Mouse (Mus musculus) embryonic facial prominence, embryonic 11.5 days (tissue): ENCODE measurements around the gene Sh3bp5. TPM values are rescaled to one million over a fixed set of nuclear protein-coding genes. Genes with fewer than 3 reads are reported as not detected.

Experiments
- ATAC-seq: fragments of 200-750 bp; cut with Nextera tagmentation; replicated peaks from 2 replicates; pipeline ENCODE4 v1.8.0; 2017; ENCODE audit warnings: low read depth; ENCODE audit not compliant: insufficient number of reproducible peaks, low FRiP score, low TSS enrichment
- DNase-seq: peaks from one replicate; pipeline ENCODE4 v3.0.0-alpha.2; 2015; ENCODE audit warnings: low spot score
- H3K27ac ChIP-seq: fragments of 300-500 bp; sonication (generic); replicated peaks from 2 replicates; pipeline ENCODE4 v1.5.1; 2014; ENCODE audit warnings: mild to moderate bottlenecking, low read depth, low read length, control low read depth
- H3K27me3 ChIP-seq: fragments of 300-500 bp; sonication (generic); 2 replicates; pipeline ENCODE4 v1.6.1; 2014; ENCODE audit warnings: mild to moderate bottlenecking, low read length, moderate library complexity, mixed read lengths; ENCODE audit not compliant: control insufficient read depth, insufficient read depth
- H3K36me3 ChIP-seq: fragments of 300-500 bp; sonication (generic); replicated peaks from 2 replicates; pipeline ENCODE4 v1.6.1; 2014; ENCODE audit warnings: low read depth, mild to moderate bottlenecking, low read length, moderate library complexity, mixed read lengths; ENCODE audit not compliant: control insufficient read depth, insufficient read depth
- H3K4me1 ChIP-seq: fragments of 300-500 bp; sonication (generic); 2 replicates; pipeline ENCODE4 v1.6.1; 2014; ENCODE audit warnings: low read length, mixed read lengths; ENCODE audit not compliant: control insufficient read depth, insufficient read depth
- H3K4me2 ChIP-seq: fragments of 300-500 bp; sonication (generic); 2 replicates; pipeline ENCODE4 v1.6.1; 2014; ENCODE audit warnings: low read depth, mild to moderate bottlenecking, control low read depth, low read length, moderate library complexity
- H3K4me3 ChIP-seq: fragments of 300-500 bp; sonication (generic); 2 replicates; pipeline ENCODE4 v1.5.1; 2014; ENCODE audit warnings: low read depth, low read length, control low read depth
- H3K9ac ChIP-seq: fragments of 300-500 bp; sonication (generic); replicated peaks from 2 replicates; pipeline ENCODE4 v1.6.1; 2014; ENCODE audit warnings: mild to moderate bottlenecking, control low read depth, low read length
- H3K9me3 ChIP-seq: fragments of 300-500 bp; sonication (generic); replicated peaks from 2 replicates; pipeline ENCODE4 v1.6.1; 2016; ENCODE audit warnings: mild to moderate bottlenecking, low read length, inconsistent platforms, mixed read lengths; ENCODE audit not compliant: control insufficient read depth
- WGBS: fragments of 180-500 bp; shearing (Covaris S2); extraction: QIAGEN DNeasy Blood & Tissue Kit; methylation state at CpG from one replicate; pipeline ENCODE4 v1.1.7; 2014; 5-methylcytosine and 5-hydroxymethylcytosine counted together
- polyA plus RNA-seq: library from polyadenylated mRNA; unstranded; fragments of >200 nt; fragmentation: Nextera tagmentation; extraction: Ambion mirVana; gene quantifications from 2 replicates; pipeline ENCODE4 v1.2.1, GENCODE M21; 2014

Gene Sh3bp5
- polyA plus RNA-seq, 1 experiment from 2014 or later, result 16.0 TPM

GRCm38 (mm10) chr14:31420562-31420961, 15.3 kb downstream of the Sh3bp5 start:
- Histone ChIP-seq H3K4me3 (no peak overlapping the region), H3K36me3 (no peaks in the 10 kb centered on the region), H3K27me3 (no peaks in the 10 kb centered on the region), H3K4me1 (no peaks in the 10 kb centered on the region), H3K9ac (no peak overlapping the region), H3K9me3 (no peaks in the 10 kb centered on the region), H3K27ac (no peak overlapping the region), H3K4me2 (no peak overlapping the region)
- WGBS, result 92% methylated on average over 7 of the region's 7 CpGs
- DNase-seq (no peak), ATAC-seq (no peak)

GRCm38 (mm10) chr14:31420135-31420534, 15.7 kb downstream of the Sh3bp5 start:
- H3K36me3 ChIP-seq, result no peaks in the 10 kb centered on the region
- 93% methylated on average over 8 of the region's 8 CpGs for WGBS
- DNase-seq (no peak), ATAC-seq (no peak)
- H3K9me3 ChIP-seq, result no peaks in the 10 kb centered on the region
- no peak overlapping the region for H3K4me3 ChIP-seq
- no peak overlapping the region for H3K4me2 ChIP-seq
- no peak overlapping the region for H3K27ac ChIP-seq
- H3K27me3 ChIP-seq, result no peaks in the 10 kb centered on the region
- H3K4me1 ChIP-seq, result no peaks in the 10 kb centered on the region
- H3K9ac ChIP-seq, result no peak overlapping the region

- 47% methylated on average over 4 of the region's 4 CpGs for WGBS
- H3K27ac ChIP-seq, result no peak overlapping the region
Measured at GRCm38 (mm10) chr14:31419279-31419678, 16.6 kb downstream of the Sh3bp5 start.

GRCm38 (mm10) chr14:31416835-31417549, 18.9 kb downstream of the Sh3bp5 start:
- Histone ChIP-seq H3K27me3 (no peaks in the 10 kb centered on the region), H3K9ac (no peak overlapping the region), H3K4me2 (no peak overlapping the region), H3K4me3 (no peak overlapping the region), H3K4me1 (no peaks in the 10 kb centered on the region; the same call in 1 of the 2 replicates), H3K27ac (no peak overlapping the region), H3K9me3 (no peaks in the 10 kb centered on the region), H3K36me3 (no peaks in the 10 kb centered on the region)
- ATAC-seq (no peak), DNase-seq (no peak)
- 76% methylated on average over 16 of the region's 16 CpGs for WGBS

More at GRCm38 (mm10) chr14:31419279-31419678, 16.6 kb downstream of the Sh3bp5 start:
- no peaks in the 10 kb centered on the region for H3K9me3 ChIP-seq
- DNase-seq (no peak), ATAC-seq (no peak)
- no peaks in the 10 kb centered on the region for H3K4me1 ChIP-seq
- no peaks in the 10 kb centered on the region for H3K36me3 ChIP-seq
- H3K4me2 ChIP-seq, result no peak overlapping the region
- H3K27me3 ChIP-seq, result no peaks in the 10 kb centered on the region
- H3K4me3 ChIP-seq, result no peak overlapping the region
- H3K9ac ChIP-seq, result no peak overlapping the region

GRCm38 (mm10) chr14:31416411-31416810, 19.5 kb downstream of the Sh3bp5 start:
- Histone ChIP-seq H3K4me3 (no peak overlapping the region), H3K27me3 (no peaks in the 10 kb centered on the region), H3K9me3 (no peaks in the 10 kb centered on the region), H3K9ac (no peak overlapping the region), H3K4me2 (no peak overlapping the region), H3K36me3 (no peaks in the 10 kb centered on the region), H3K4me1 (no peaks in the 10 kb centered on the region; the same call in 1 of the 2 replicates), H3K27ac (no peak overlapping the region)
- ATAC-seq (no peak), DNase-seq (no peak)
- 76% methylated on average over 3 of the region's 3 CpGs for WGBS

GRCm38 (mm10) chr14:31414967-31415376, 20.9 kb downstream of the Sh3bp5 start:
- Histone ChIP-seq H3K4me2 (no peak overlapping the region), H3K27ac (no peak overlapping the region), H3K4me1 (no peaks in the 10 kb centered on the region; the same call in 1 of the 2 replicates), H3K27me3 (no peaks in the 10 kb centered on the region), H3K36me3 (no peaks in the 10 kb centered on the region), H3K9ac (no peak overlapping the region), H3K9me3 (no peaks in the 10 kb centered on the region), H3K4me3 (no peak overlapping the region)
- DNase-seq, result no peak
- WGBS, result 74% methylated on average over 7 of the region's 7 CpGs
- no peak for ATAC-seq

GRCm38 (mm10) chr14:31414235-31414966, 21.5 kb downstream of the Sh3bp5 start:
- Histone ChIP-seq H3K9me3 (no peaks in the 10 kb centered on the region), H3K36me3 (no peaks in the 10 kb centered on the region), H3K27me3 (no peaks in the 10 kb centered on the region), H3K4me2 (no peak overlapping the region), H3K4me3 (no peak overlapping the region), H3K9ac (no peak overlapping the region), H3K4me1 (no peaks in the 10 kb centered on the region; the same call in 1 of the 2 replicates), H3K27ac (no peak overlapping the region)
- no peak for DNase-seq
- 64% methylated on average over 10 of the region's 10 CpGs for WGBS
- no peak for ATAC-seq

- 31% methylated on average over 6 of the region's 6 CpGs for WGBS
Measured at GRCm38 (mm10) chr14:31413475-31414086, 22.3 kb downstream of the Sh3bp5 start.

More at GRCm38 (mm10) chr14:31413475-31414086, 22.3 kb downstream of the Sh3bp5 start:
- no peak for ATAC-seq
- Histone ChIP-seq H3K9me3 (no peaks in the 10 kb centered on the region), H3K36me3 (no peaks in the 10 kb centered on the region), H3K4me1 (no peaks in the 10 kb centered on the region; the same call in 1 of the 2 replicates), H3K4me3 (no peak overlapping the region), H3K27me3 (no peaks in the 10 kb centered on the region), H3K4me2 (no peak overlapping the region), H3K9ac (no peak overlapping the region), H3K27ac (no peak overlapping the region)
- peak; percentile 27 for DNase-seq
